Mouse (Mus musculus) forebrain, embryonic 15.5 days (tissue): ENCODE data around the gene Hdx. TPM values are rescaled to one million over a fixed set of nuclear protein-coding genes. Genes with fewer than 3 reads are reported as not detected.

Experiments used
- ATAC-seq: fragments of 200-750 bp; cut with Nextera tagmentation; replicated peaks from 2 replicates; pipeline ENCODE4 v1.8.0; 2017; ENCODE audit warnings: mild to moderate bottlenecking, moderate TSS enrichment, moderate library complexity
- H3K27ac ChIP-seq: fragments of 300-500 bp; sonication (generic); replicated peaks from 2 replicates; pipeline ENCODE4 v1.5.1; 2015; ENCODE audit warnings: mild to moderate bottlenecking, inconsistent platforms
- H3K27me3 ChIP-seq: fragments of 300-500 bp; sonication (generic); 2 replicates; pipeline ENCODE4 v1.6.1; 2015; ENCODE audit warnings: inconsistent platforms
- H3K36me3 ChIP-seq: fragments of 300-500 bp; sonication (generic); 2 replicates; pipeline ENCODE4 v1.6.1; 2015; ENCODE audit warnings: mild to moderate bottlenecking, inconsistent platforms
- H3K4me1 ChIP-seq: fragments of 300-500 bp; sonication (generic); 2 replicates; pipeline ENCODE4 v1.6.1; 2015; ENCODE audit warnings: inconsistent platforms
- H3K4me2 ChIP-seq: fragments of 300-500 bp; sonication (generic); replicated peaks from 2 replicates; pipeline ENCODE4 v1.6.1; 2015; ENCODE audit warnings: mild to moderate bottlenecking, inconsistent platforms
- H3K4me3 ChIP-seq: fragments of 300-500 bp; sonication (generic); 2 replicates; pipeline ENCODE4 v1.5.1; 2015; ENCODE audit warnings: mild to moderate bottlenecking, inconsistent platforms
- H3K9ac ChIP-seq: fragments of 300-500 bp; sonication (generic); replicated peaks from 2 replicates; pipeline ENCODE4 v1.6.1; 2015; ENCODE audit warnings: mild to moderate bottlenecking, inconsistent platforms
- H3K9me3 ChIP-seq: fragments of 300-500 bp; sonication (generic); 2 replicates; pipeline ENCODE4 v1.6.1; 2016; ENCODE audit warnings: inconsistent platforms
- WGBS: fragments of 180-500 bp; shearing (Covaris S2); methylation state at CpG from one replicate; pipeline ENCODE4 v1.1.7; 2015; ENCODE audit warnings: mixed read lengths; 5-methylcytosine and 5-hydroxymethylcytosine counted together
- polyA plus RNA-seq: library from polyadenylated mRNA; unstranded; fragments of >200 nt; fragmentation: Nextera tagmentation; extraction: Ambion mirVana; gene quantifications from 2 replicates; pipeline ENCODE4 v1.2.1, GENCODE M21; 2015

Gene Hdx
- polyA plus RNA-seq, result 1.6 and 1.7 TPM in 2 replicates

GRCm38 (mm10) chrX:111696356-111697282 is at the start of gene Hdx:
Hdx (minus strand) TSS chrX:111697079.
- Histone ChIP-seq H3K4me2 (peak within 1 kb of the TSS; percentile 51), H3K27ac (peak within 1 kb of the TSS; percentile 79), H3K9ac (peak within 1 kb of the TSS; percentile 61), H3K27me3 (no peaks in the 10 kb centered on the region), H3K4me3 (peak within 1 kb of the TSS; percentile 55), H3K4me1 (no peaks in the 10 kb centered on the region), H3K9me3 (no peaks in the 10 kb centered on the region), H3K36me3 (no peaks in the 10 kb centered on the region)
- peak; percentile 97 for ATAC-seq
- WGBS, result 18% methylated on average over 26 of the region's 26 CpGs

- Histone ChIP-seq H3K27ac (no peak overlapping the region), H3K27me3 (no peaks in the 10 kb centered on the region), H3K9me3 (no peaks in the 10 kb centered on the region), H3K4me2 (no peak overlapping the region), H3K36me3 (no peaks in the 10 kb centered on the region), H3K4me1 (no peaks in the 10 kb centered on the region), H3K4me3 (no peak overlapping the region), H3K9ac (no peak overlapping the region)
- ATAC-seq, result no peak
- 58% methylated on average over 3 of the region's 3 CpGs for WGBS
These were observed 11.2 kb downstream of the Hdx start for GRCm38 (mm10) chrX:111685665-111686064.

GRCm38 (mm10) chrX:111671685-111672084 is 25.2 kb downstream of the Hdx start:
- Histone ChIP-seq H3K27me3 (no peaks in the 10 kb centered on the region), H3K4me3 (no peak overlapping the region), H3K36me3 (no peaks in the 10 kb centered on the region), H3K9ac (no peak overlapping the region), H3K4me2 (no peak overlapping the region), H3K4me1 (no peaks in the 10 kb centered on the region), H3K9me3 (no peaks in the 10 kb centered on the region), H3K27ac (no peak overlapping the region)
- WGBS, result 62% methylated on average over 3 of the region's 3 CpGs
- ATAC-seq, result 0 out of 2 replicates have a peak, but pooled peaks have one; percentile 55

- 40% methylated on average over 5 of the region's 5 CpGs for WGBS
- no peak overlapping the region for H3K4me3 ChIP-seq
These were observed 36.5 kb downstream of the Hdx start for GRCm38 (mm10) chrX:111660381-111660780.

GRCm38 (mm10) chrX:111658671-111659070 is 38.2 kb downstream of the Hdx start:
- no peak for ATAC-seq
- Histone ChIP-seq H3K36me3 (no peaks in the 10 kb centered on the region), H3K27me3 (no peaks in the 10 kb centered on the region), H3K27ac (no peak overlapping the region), H3K9ac (no peak overlapping the region), H3K4me1 (no peaks in the 10 kb centered on the region), H3K4me2 (no peak overlapping the region), H3K4me3 (no peak overlapping the region), H3K9me3 (no peaks in the 10 kb centered on the region)
- WGBS, result 86% methylated on average over 4 of the region's 4 CpGs

More at GRCm38 (mm10) chrX:111660381-111660780, 36.5 kb downstream of the Hdx start:
- H3K9ac ChIP-seq, result no peak overlapping the region
- no peaks in the 10 kb centered on the region for H3K4me1 ChIP-seq
- no peaks in the 10 kb centered on the region for H3K9me3 ChIP-seq
- H3K36me3 ChIP-seq, result no peaks in the 10 kb centered on the region
- H3K27ac ChIP-seq, result 0 out of 2 replicates have a peak overlapping the region, but pooled peaks have one; percentile 1
- H3K27me3 ChIP-seq, result no peaks in the 10 kb centered on the region
- H3K4me2 ChIP-seq, result no peak overlapping the region
- peak; percentile 63 for ATAC-seq

GRCm38 (mm10) chrX:111644945-111645344 is 51.9 kb downstream of the Hdx start:
- 86% methylated on average over 4 of the region's 4 CpGs for WGBS
- H3K9me3 ChIP-seq, result no peaks in the 10 kb centered on the region
- H3K4me1 ChIP-seq, result no peaks in the 10 kb centered on the region
- H3K4me2 ChIP-seq, result no peak overlapping the region
- no peaks in the 10 kb centered on the region for H3K36me3 ChIP-seq
- no peak overlapping the region for H3K9ac ChIP-seq
- no peaks in the 10 kb centered on the region for H3K27me3 ChIP-seq
- ATAC-seq, result no peak
- no peak overlapping the region for H3K4me3 ChIP-seq
- H3K27ac ChIP-seq, result no peak overlapping the region

- 91% methylated on average over 5 of the region's 5 CpGs for WGBS
- ATAC-seq, result no peak
- Histone ChIP-seq H3K4me3 (no peak overlapping the region), H3K4me2 (no peak overlapping the region), H3K27ac (no peak overlapping the region), H3K36me3 (no peaks in the 10 kb centered on the region), H3K27me3 (no peaks in the 10 kb centered on the region), H3K9ac (no peak overlapping the region), H3K4me1 (no peaks in the 10 kb centered on the region), H3K9me3 (no peaks in the 10 kb centered on the region)
These were observed 56.3 kb downstream of the Hdx start for GRCm38 (mm10) chrX:111640616-111641015.

GRCm38 (mm10) chrX:111597631-111598161 is 99.2 kb downstream of the Hdx start:
- no peak for ATAC-seq
- no peak overlapping the region for H3K4me3 ChIP-seq
- 36% methylated on average over 2 of the region's 2 CpGs for WGBS
- H3K27ac ChIP-seq, result no peak overlapping the region
- no peak overlapping the region for H3K9ac ChIP-seq
- no peaks in the 10 kb centered on the region for H3K36me3 ChIP-seq
- H3K4me2 ChIP-seq, result no peak overlapping the region
- H3K4me1 ChIP-seq, result 0 out of 2 replicates have a peak, but pooled peaks cover 5% of the 10 kb centered on the region
- no peaks in the 10 kb centered on the region for H3K9me3 ChIP-seq
- H3K27me3 ChIP-seq, result no peaks in the 10 kb centered on the region

GRCm38 (mm10) chrX:111587616-111588015 is 109.3 kb downstream of the Hdx start:
- Histone ChIP-seq H3K27me3 (no peaks in the 10 kb centered on the region), H3K4me2 (no peak overlapping the region), H3K4me3 (no peak overlapping the region), H3K9ac (no peak overlapping the region), H3K36me3 (no peaks in the 10 kb centered on the region), H3K4me1 (no peaks in the 10 kb centered on the region), H3K27ac (no peak overlapping the region), H3K9me3 (no peaks in the 10 kb centered on the region)
- 64% methylated on average over 4 of the region's 4 CpGs for WGBS
- ATAC-seq, result no peak

GRCm38 (mm10) chrX:111577044-111577443 is 119.8 kb downstream of the Hdx start:
- 88% methylated on average over 2 of the region's 2 CpGs for WGBS
- H3K9me3 ChIP-seq, result no peaks in the 10 kb centered on the region
- H3K27ac ChIP-seq, result no peak overlapping the region
- H3K27me3 ChIP-seq, result no peaks in the 10 kb centered on the region
- H3K9ac ChIP-seq, result no peak overlapping the region
- no peaks in the 10 kb centered on the region for H3K4me1 ChIP-seq
- ATAC-seq, result no peak
- H3K4me2 ChIP-seq, result no peak overlapping the region
- H3K36me3 ChIP-seq, result no peaks in the 10 kb centered on the region
- H3K4me3 ChIP-seq, result no peak overlapping the region

- Histone ChIP-seq H3K9ac (no peak within 1 kb of the TSS), H3K4me2 (no peak within 1 kb of the TSS), H3K27me3 (no peaks in the 10 kb centered on the region), H3K27ac (no peak within 1 kb of the TSS), H3K9me3 (no peaks in the 10 kb centered on the region), H3K4me3 (no peak within 1 kb of the TSS), H3K36me3 (no peaks in the 10 kb centered on the region), H3K4me1 (no peaks in the 10 kb centered on the region)
- no peak for ATAC-seq
- 86% methylated on average over 10 of the region's 10 CpGs for WGBS
These were observed 159.0 kb downstream of the Hdx start, which contains the start of gene Rps6ka6 for GRCm38 (mm10) chrX:111537859-111538258. Rps6ka6 (minus strand) TSS chrX:111537959.
